ENCODE assay signal across 8 mouse cellular contexts in the genomic region with DNA sequence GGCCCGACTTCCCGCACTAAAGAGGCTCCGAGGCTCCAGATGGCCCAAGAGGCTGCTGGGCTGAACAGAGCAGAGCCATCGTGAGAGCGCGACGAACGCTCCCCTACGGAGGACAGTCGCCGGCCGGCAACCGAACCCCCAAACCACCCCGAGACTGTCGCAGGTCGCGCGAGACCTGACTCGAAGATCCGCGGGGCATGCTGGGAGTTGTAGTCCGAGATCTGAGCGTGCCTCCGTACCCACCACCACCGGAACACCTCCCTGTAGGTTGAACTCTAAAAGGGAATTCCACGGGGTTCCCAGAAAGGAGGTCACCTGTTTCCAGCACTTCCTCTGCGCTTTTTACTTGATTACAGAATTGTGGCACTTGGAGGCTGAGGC. TPM values are rescaled to one million over a fixed set of nuclear protein-coding genes. Genes with fewer than 3 reads are reported as not detected.
DNase-seq lines count a peak whose midpoint lies in the region; ATAC-seq and TF ChIP-seq lines count a peak whose summit lies in the region.

A gene (minus strand): TSS at position 235 of the 381 bp plus-strand sequence.

- H3K9ac ChIP-seq in MEL (ENCODE audit: control insufficient read depth, low read depth, low read length, poor library complexity, severe bottlenecking), result peak within 1 kb of the TSS; percentile 89
- peak within 1 kb of the TSS; percentile 95 for H3K9ac ChIP-seq in lung, embryonic 16.5 days (ENCODE audit: low read length)

- peak within 1 kb of the TSS; percentile 71 for H3K27ac ChIP-seq in MEL (ENCODE audit: control insufficient read depth, low read depth, low read length)
- H3K27ac ChIP-seq in cerebellum, adult 2 months (ENCODE audit: insufficient read depth, low read length), result peak within 1 kb of the TSS; percentile 51
- H3K27ac ChIP-seq in lung, embryonic 16.5 days (ENCODE audit: low read length), result peak within 1 kb of the TSS; percentile 43; the same call in 1 of the 2 replicates

- TF ChIP-seq RAD21 in MEL (IDR thresholded peaks at IDR 0.05; ENCODE audit: low read depth, low read length), result no peak

- ATAC-seq in hematopoietic stem cell, adult 5-6 weeks (replicated peaks in 1 of 2; ENCODE audit: insufficient read depth in 1 of 2, low FRiP score in 2 of 2, low TSS enrichment in 1 of 2, low read depth in 1 of 2, poor library complexity in 2 of 2, severe bottlenecking in 2 of 2), result peak; percentile 98 to 99
- ATAC-seq in lung, embryonic 16.5 days (ENCODE audit: low read depth), result peak; percentile 98

- WGBS in cerebellum, adult 2 months, result 0% methylated on average over 27 of the region's 27 CpGs
- WGBS in lung, embryonic 16.5 days, result under 1% methylated on average over 23 of the region's 27 CpGs

- peaks cover 0 to 11% of the 10 kb centered on the region in 2 experiments; a peak in 2 of 4 replicates for H3K36me3 ChIP-seq in MEL (ENCODE audit: control insufficient read depth in 1 of 2, insufficient read depth in 2 of 2, low read length in 2 of 2)
- H3K36me3 ChIP-seq in lung, embryonic 16.5 days (ENCODE audit: control insufficient read depth, insufficient read depth, low read length), result peaks cover 12% of the 10 kb centered on the region; the same call in 1 of the 2 replicates

- no peak for TF ChIP-seq EP300 in MEL (IDR thresholded peaks at IDR 0.05; ENCODE audit: low read depth in 1 of 2, low read length in 2 of 2)

- H3K27me3 ChIP-seq in MEL (ENCODE audit: control insufficient read depth in 1 of 2, insufficient read depth in 2 of 2, low read length in 2 of 2), result no peaks in the 10 kb centered on the region
- H3K27me3 ChIP-seq in cerebellum, adult 2 months (ENCODE audit: control insufficient read depth, insufficient read depth, low read length), result no peaks in the 10 kb centered on the region
- H3K27me3 ChIP-seq in lung, embryonic 16.5 days (ENCODE audit: control insufficient read depth, insufficient read depth, low read depth, low read length), result no peaks in the 10 kb centered on the region

- H3K79me2 ChIP-seq in MEL (ENCODE audit: control insufficient read depth, insufficient read depth, low read length, poor library complexity), result peaks cover 21% of the 10 kb centered on the region

- peaks cover 0 to 13% of the 10 kb centered on the region in 2 experiments; a peak in 2 of 4 replicates for H3K4me1 ChIP-seq in MEL (ENCODE audit: control insufficient read depth in 1 of 2, insufficient read depth in 2 of 2, low read length in 2 of 2)
- peaks cover 16% of the 10 kb centered on the region for H3K4me1 ChIP-seq in cerebellum, adult 2 months (ENCODE audit: control insufficient read depth, insufficient read depth, low read length)
- H3K4me1 ChIP-seq in lung, embryonic 16.5 days (replicated peaks; ENCODE audit: control insufficient read depth, insufficient read depth, low read length), result peaks cover 8% of the 10 kb centered on the region

- peak within 1 kb of the TSS; percentile 89 for H3K4me2 ChIP-seq in lung, embryonic 16.5 days (ENCODE audit: low read depth, low read length)

- peak within 1 kb of the TSS; percentile 61 to 73 for H3K4me3 ChIP-seq in MEL (ENCODE audit: control insufficient read depth in 1 of 2, insufficient read depth in 1 of 2, low read depth in 2 of 2, low read length in 2 of 2)
- peak within 1 kb of the TSS; percentile 98 for H3K4me3 ChIP-seq in cerebellum, adult 2 months (replicated peaks; ENCODE audit: insufficient read depth, low read depth, low read length)
- peak within 1 kb of the TSS; percentile 95 for H3K4me3 ChIP-seq in lung, embryonic 16.5 days (ENCODE audit: low read length)

- DNase-seq in MEL (ENCODE audit: low read depth, low spot score), result peak; percentile 95
- peak; percentile 94 for DNase-seq in cerebellum, adult 2 months
- peak; percentile 93 for DNase-seq in forelimb bud, embryonic 11.5 days (ENCODE audit: low read depth, low spot score)
- peak; percentile 78 for DNase-seq in layer of hippocampus, adult 9-10 months (ENCODE audit: low spot score)
- DNase-seq in ovary, postnatal 10 days (ENCODE audit: low spot score), result peak; percentile 75
- peak; percentile 93 to 95 for DNase-seq in thymus, postnatal 10 days (ENCODE audit: low spot score in 2 of 2)

- no peak for TF ChIP-seq CTCF in MEL (IDR thresholded peaks at IDR 0.05 in 2 of 3, conservative IDR thresholded peaks at IDR 0.05 in 1 of 3; ENCODE audit: control insufficient read depth in 1 of 3, insufficient read depth in 1 of 3, low read depth in 2 of 3, low read length in 3 of 3, poor library complexity in 1 of 3, severe bottlenecking in 1 of 3)
- no peak for TF ChIP-seq CTCF in cerebellum, adult 2 months (IDR thresholded peaks at IDR 0.05; ENCODE audit: borderline replicate concordance, insufficient read depth, low read depth, low read length)

- no peaks in the 10 kb centered on the region for H3K9me3 ChIP-seq in MEL (replicated peaks; ENCODE audit: insufficient read depth, low read length)
- no peaks in the 10 kb centered on the region for H3K9me3 ChIP-seq in lung, embryonic 16.5 days (ENCODE audit: control insufficient read depth, low read length)

- peak; percentile 91 to 97 for TF ChIP-seq POLR2A in MEL (IDR thresholded peaks at IDR 0.05; ENCODE audit: control insufficient read depth in 1 of 2, insufficient read depth in 1 of 2, low read depth in 1 of 2, low read length in 2 of 2, poor library complexity in 1 of 2)
- TF ChIP-seq POLR2A in cerebellum, adult 2 months (IDR thresholded peaks at IDR 0.05; ENCODE audit: borderline replicate concordance, insufficient read depth, low read length), result peak; percentile 94

TF ChIP-seq in MEL, 35 proteins besides CTCF, POLR2A, EP300 and RAD21:
- no peak for TF ChIP-seq USF1 (IDR thresholded peaks at IDR 0.05; ENCODE audit: low read depth, low read length)
- no peak for TF ChIP-seq TAL1 (IDR thresholded peaks at IDR 0.05; ENCODE audit: low read length)
- TF ChIP-seq POLR2AphosphoS5 (IDR thresholded peaks at IDR 0.05; ENCODE audit: borderline replicate concordance, low read depth, low read length), result no peak
- TF ChIP-seq BHLHE40 (IDR thresholded peaks at IDR 0.05; ENCODE audit: borderline replicate concordance, low read depth, low read length), result no peak
- no peak for TF ChIP-seq MAFK (IDR thresholded peaks at IDR 0.05; ENCODE audit: borderline replicate concordance, low read depth, low read length)
- TF ChIP-seq MEF2A (IDR thresholded peaks at IDR 0.05; ENCODE audit: extremely low read depth, insufficient replicate concordance, low read depth, low read length, poor library complexity, severe bottlenecking), result no peak
- TF ChIP-seq JUND (IDR thresholded peaks at IDR 0.05; ENCODE audit: low read depth, low read length), result no peak
- 0 out of 2 replicates have a peak, but pooled peaks have one; percentile 8 for TF ChIP-seq NRF1 (IDR thresholded peaks at IDR 0.05; ENCODE audit: insufficient read depth, low read depth, low read length, poor library complexity, severe bottlenecking)
- TF ChIP-seq USF2 (IDR thresholded peaks at IDR 0.05; ENCODE audit: borderline replicate concordance in 1 of 2, insufficient read depth in 1 of 2, low read depth in 1 of 2, low read length in 2 of 2), result no peak
- TF ChIP-seq UBTF (IDR thresholded peaks at IDR 0.05; ENCODE audit: borderline replicate concordance, insufficient read depth, low read depth, low read length), result no peak
- TF ChIP-seq ZC3H11A (IDR thresholded peaks at IDR 0.05; ENCODE audit: low read depth, low read length), result no peak
- no peak for TF ChIP-seq E2F4 (IDR thresholded peaks at IDR 0.05; ENCODE audit: borderline replicate concordance, low read depth, low read length)
- peak; percentile 89 for TF ChIP-seq SIN3A (IDR thresholded peaks at IDR 0.05; ENCODE audit: low read length)
- peak; percentile 78 for TF ChIP-seq TBP (IDR thresholded peaks at IDR 0.05; ENCODE audit: low read depth, low read length)
- TF ChIP-seq POLR2AphosphoS2 (IDR thresholded peaks at IDR 0.05; ENCODE audit: low read length), result peak; percentile 82; the same call in 1 of the 2 replicates
- TF ChIP-seq HCFC1 (IDR thresholded peaks at IDR 0.05; ENCODE audit: low read depth, low read length), result peak; percentile 96
- peak; percentile 78; the same call in 1 of the 2 replicates for TF ChIP-seq KAT2A (conservative IDR thresholded peaks at IDR 0.05; ENCODE audit: low read depth, low read length)
- TF ChIP-seq ELF1 (IDR thresholded peaks at IDR 0.05; ENCODE audit: low read depth, low read length), result 0 out of 2 replicates have a peak, but pooled peaks have one; percentile 52
- TF ChIP-seq MAX (IDR thresholded peaks at IDR 0.05; ENCODE audit: low read length), result no peak
- no peak for TF ChIP-seq MYC (IDR thresholded peaks at IDR 0.05; ENCODE audit: low read depth, low read length)
- peak; percentile 59 for TF ChIP-seq MXI1 (IDR thresholded peaks at IDR 0.05; ENCODE audit: low read depth, low read length)
- no peak for TF ChIP-seq SMC3 (IDR thresholded peaks at IDR 0.05; ENCODE audit: low read depth, low read length)
- no peak for TF ChIP-seq ETS1 (IDR thresholded peaks at IDR 0.05; ENCODE audit: low read depth, low read length)
- TF ChIP-seq NELFE (IDR thresholded peaks at IDR 0.05; ENCODE audit: low read depth, low read length), result peak; percentile 92
- TF ChIP-seq MAZ (IDR thresholded peaks at IDR 0.05; ENCODE audit: low read depth, low read length), result peak; percentile 84
- TF ChIP-seq CHD2 (IDR thresholded peaks at IDR 0.05; ENCODE audit: low read length), result peak; percentile 99
- TF ChIP-seq GATA1 (IDR thresholded peaks at IDR 0.05; ENCODE audit: low read depth, low read length), result no peak
- TF ChIP-seq GABPA (IDR thresholded peaks at IDR 0.05; ENCODE audit: low read depth, low read length), result no peak
- peak; percentile 22; the same call in 1 of the 2 replicates for TF ChIP-seq TCF12 (IDR thresholded peaks at IDR 0.05; ENCODE audit: low read depth, low read length)
- TF ChIP-seq ZKSCAN1 (IDR thresholded peaks at IDR 0.05; ENCODE audit: low read depth, low read length), result no peak
- no peak for TF ChIP-seq MYB (IDR thresholded peaks at IDR 0.05; ENCODE audit: low read depth, low read length)
- TF ChIP-seq ZNF384 (IDR thresholded peaks at IDR 0.05; ENCODE audit: low read depth, low read length), result no peak
- TF ChIP-seq RCOR1 (IDR thresholded peaks at IDR 0.05; ENCODE audit: low read depth, low read length), result no peak
- peak; percentile 72 for TF ChIP-seq ZMIZ1 (IDR thresholded peaks at IDR 0.05; ENCODE audit: low read depth, low read length)

RNA-seq across cellular contexts. Expression of the gene that starts here (rescaled TPM):
- total RNA-seq in MEL (2012; rRNA removed), result 32.0 and 34.2 TPM in 2 replicates
- 10 to 100 TPM in 1 of 2 experiments, not detected in 1; 53.8 TPM for polyA plus RNA-seq in MEL (2012; ENCODE audit: insufficient read depth in 1 of 2, insufficient read length in 2 of 2, low read depth in 1 of 2, low replicate concordance in 2 of 2, missing spikeins in 1 of 2)
- polyA plus RNA-seq in cerebellum, adult 2 months (2012; rRNA removed), result 199 and 212 TPM in 2 replicates
- total RNA-seq in hematopoietic stem cell, adult 5-6 weeks (2017), result 20.8 and 27.9 TPM in 2 replicates
- polyA plus RNA-seq in lung, embryonic 16.5 days (2015; fragmentation: Nextera tagmentation; extraction: Ambion mirVana), result 129 and 130 TPM in 2 replicates

Comparison
In these comparisons a context has a peak if more than half of its experiments do, and no peak if none do; other contexts are left out.
1. Peak in every context shown above with its lines: DNase-seq, ATAC-seq, H3K4me3 ChIP-seq and H3K27ac ChIP-seq.